Mouse (Mus musculus) erythroblast, embryonic 14.5 days (primary cell): ENCODE data around the gene Rcsd1.

ENCODE experiments used
- GATA1 ChIP-seq: IDR thresholded peaks from 2 replicates; pipeline ENCODE4 v1.6.1; 2012; ENCODE audit warnings: low read length, inconsistent platforms, mixed read lengths
- TAL1 ChIP-seq: IDR thresholded peaks from 3 replicates; pipeline ENCODE4 v1.6.1; 2012; ENCODE audit warnings: low read length, inconsistent platforms, mixed read lengths

- no peak for TF ChIP-seq TAL1
- no peak for TF ChIP-seq GATA1
Observed at GRCm38 (mm10) chr1:165711914-165712313, 2.4 kb upstream of the Rcsd1 start.
